Mouse (Mus musculus): ENCODE measurements around the gene Kcnq1. TPM values are rescaled to one million over a fixed set of nuclear protein-coding genes. Genes with fewer than 3 reads are reported as not detected.

Kcnq1 gene
- total and polyA plus RNA-seq, 3 experiments, result not detected

DNA sequence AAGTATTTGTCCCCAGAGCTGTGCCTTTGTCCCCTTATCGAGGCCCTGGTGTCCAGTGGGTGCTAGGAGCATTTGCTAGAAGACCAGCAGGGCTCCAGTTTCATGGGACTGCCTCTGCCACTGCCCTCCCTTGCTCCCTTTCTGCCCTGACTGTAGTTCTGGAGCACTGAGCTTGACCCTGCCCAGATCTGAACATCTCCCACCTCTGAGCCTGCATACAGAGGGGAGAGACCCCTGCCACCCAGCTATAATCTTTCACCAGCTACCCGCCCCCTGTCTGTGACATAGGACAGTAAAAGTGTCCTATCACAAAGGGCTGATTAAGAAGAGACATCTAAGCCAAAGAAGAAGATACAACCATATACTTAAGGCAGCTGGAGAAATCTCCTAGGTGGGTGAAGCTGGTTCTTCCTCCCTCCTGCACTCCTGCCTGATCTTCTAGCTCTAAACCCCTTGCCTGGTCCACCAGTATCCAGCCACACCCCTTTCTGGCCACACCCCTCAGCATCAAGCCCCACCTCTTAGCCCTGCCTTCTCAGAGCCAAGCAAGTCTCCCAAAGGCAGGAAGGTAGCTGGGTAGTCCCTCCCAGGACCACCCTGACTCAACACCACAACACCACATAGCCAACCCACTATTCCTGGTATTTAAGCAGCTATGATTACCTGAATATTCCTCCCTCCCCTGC, 322.8 kb downstream of the Kcnq1 start:
- H3K4me1 ChIP-seq (ENCODE audit: control insufficient read depth in 1 of 2, insufficient read depth in 2 of 2), result no peaks in the 10 kb centered on the region
- H3K27me3 ChIP-seq (replicated peaks), result peaks cover 91% of the 10 kb centered on the region
- H3K27ac ChIP-seq (ENCODE audit: insufficient read depth, low read depth), result no peak overlapping the region
- no peak overlapping the region for H3K4me2 ChIP-seq (ENCODE audit: insufficient read depth, low read depth, poor library complexity, severe bottlenecking)
- dilution Hi-C loops (cut with MboI; ENCODE audit: extremely low pct_ligation_motif_present, extremely low pct_unique_long_range_greater_than_20kb, low sequenced_read_pairs), result no loop called here
- in situ Hi-C loops (cut with MboI; ENCODE audit: low pct_ligation_motif_present, low pct_unique_long_range_greater_than_20kb, low sequenced_read_pairs), result no loop called here
- H3K9me3 ChIP-seq (replicated peaks; ENCODE audit: low read length), result no peaks in the 10 kb centered on the region
- no peak for DNase-seq (ENCODE audit: extremely low read depth)
- H3K9ac ChIP-seq (ENCODE audit: insufficient read depth, low read depth), result no peak overlapping the region
- TF ChIP-seq MAX (IDR thresholded peaks at IDR 0.05; ENCODE audit: low read length) (no peak), E2F4 (IDR thresholded peaks at IDR 0.05; ENCODE audit: insufficient replicate concordance, low read depth, low read length) (no peak), ZNF384 (IDR thresholded peaks at IDR 0.05; ENCODE audit: low read depth, low read length) (no peak), NRF1 (IDR thresholded peaks at IDR 0.05; ENCODE audit: low read depth, low read length) (no peak), USF2 (conservative IDR thresholded peaks at IDR 0.05; ENCODE audit: low read depth, low read length) (no peak), NELFE (IDR thresholded peaks at IDR 0.05; ENCODE audit: low read depth, low read length) (no peak)
- H3K36me3 ChIP-seq (replicated peaks in 1 of 2; ENCODE audit: control insufficient read depth in 1 of 2, insufficient read depth in 1 of 2, low read length in 1 of 2), result no peaks in the 10 kb centered on the region
- no peaks in the 10 kb centered on the region for H3K79me2 ChIP-seq (replicated peaks; ENCODE audit: control insufficient read depth, extremely low read depth, insufficient read depth, poor library complexity, severe bottlenecking)
- H3K4me3 ChIP-seq (replicated peaks in 1 of 3; ENCODE audit: low read depth in 2 of 3, low read length in 2 of 3, poor library complexity in 1 of 3), result no peak overlapping the region

DNA sequence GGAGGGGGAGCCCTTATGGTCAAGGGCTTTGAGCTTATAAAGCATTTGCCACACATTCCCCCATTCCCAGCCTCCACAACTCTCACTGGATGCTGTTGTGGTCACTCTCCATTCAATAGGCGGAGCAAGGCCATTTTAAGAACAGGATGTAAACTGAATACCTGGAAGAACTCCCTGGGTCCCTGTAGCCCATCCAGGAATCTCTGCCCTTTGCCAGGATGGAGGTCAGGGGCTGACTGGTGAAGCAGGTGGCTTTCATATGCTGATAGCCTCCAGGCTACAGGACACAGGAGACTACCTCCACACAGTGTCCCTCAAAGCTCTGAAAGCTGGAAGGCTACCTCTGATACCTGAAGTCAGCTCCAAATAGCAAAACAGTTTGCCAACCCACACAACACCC, 326.5 kb downstream of the Kcnq1 start:
- 0 out of 4 replicates have a peak, but pooled peaks cover 0 to 6% of the 10 kb centered on the region in 2 experiments for H3K4me1 ChIP-seq (ENCODE audit: control insufficient read depth in 1 of 2, insufficient read depth in 2 of 2)
- H3K4me3 ChIP-seq (replicated peaks in 1 of 3; ENCODE audit: low read depth in 2 of 3, low read length in 2 of 3, poor library complexity in 1 of 3), result no peak overlapping the region
- dilution Hi-C loops (cut with MboI; ENCODE audit: extremely low pct_ligation_motif_present, extremely low pct_unique_long_range_greater_than_20kb, low sequenced_read_pairs), result no loop called here
- H3K9ac ChIP-seq (ENCODE audit: insufficient read depth, low read depth), result no peak overlapping the region
- DNase-seq (ENCODE audit: extremely low read depth), result no peak
- H3K9me3 ChIP-seq (replicated peaks; ENCODE audit: low read length), result no peaks in the 10 kb centered on the region
- no peak overlapping the region for H3K4me2 ChIP-seq (ENCODE audit: insufficient read depth, low read depth, poor library complexity, severe bottlenecking)
- no peak overlapping the region for H3K27ac ChIP-seq (ENCODE audit: insufficient read depth, low read depth)
- H3K79me2 ChIP-seq (replicated peaks; ENCODE audit: control insufficient read depth, extremely low read depth, insufficient read depth, poor library complexity, severe bottlenecking), result no peaks in the 10 kb centered on the region
- H3K27me3 ChIP-seq (replicated peaks), result peaks cover 88% of the 10 kb centered on the region
- TF ChIP-seq POLR2A (IDR thresholded peaks at IDR 0.05; ENCODE audit: low read depth, low read length), result no peak
- TF ChIP-seq POLR2AphosphoS2 (IDR thresholded peaks at IDR 0.05; ENCODE audit: low read depth, low read length), result no peak
- no peak for TF ChIP-seq HCFC1 (IDR thresholded peaks at IDR 0.05; ENCODE audit: low read depth, low read length)
- TF ChIP-seq EP300 (IDR thresholded peaks at IDR 0.05; ENCODE audit: low read length), result no peak
- no peak for TF ChIP-seq SIN3A (IDR thresholded peaks at IDR 0.05; ENCODE audit: low read length)
- no peak for TF ChIP-seq GABPA (IDR thresholded peaks at IDR 0.05; ENCODE audit: insufficient replicate concordance, low read depth, low read length)
- no peak for TF ChIP-seq USF1 (IDR thresholded peaks at IDR 0.05; ENCODE audit: low read depth, low read length)
- in situ Hi-C loops (cut with MboI; ENCODE audit: low pct_ligation_motif_present, low pct_unique_long_range_greater_than_20kb, low sequenced_read_pairs), result no loop called here
- H3K36me3 ChIP-seq (replicated peaks in 1 of 2; ENCODE audit: control insufficient read depth in 1 of 2, insufficient read depth in 1 of 2, low read length in 1 of 2), result no peaks in the 10 kb centered on the region

DNA sequence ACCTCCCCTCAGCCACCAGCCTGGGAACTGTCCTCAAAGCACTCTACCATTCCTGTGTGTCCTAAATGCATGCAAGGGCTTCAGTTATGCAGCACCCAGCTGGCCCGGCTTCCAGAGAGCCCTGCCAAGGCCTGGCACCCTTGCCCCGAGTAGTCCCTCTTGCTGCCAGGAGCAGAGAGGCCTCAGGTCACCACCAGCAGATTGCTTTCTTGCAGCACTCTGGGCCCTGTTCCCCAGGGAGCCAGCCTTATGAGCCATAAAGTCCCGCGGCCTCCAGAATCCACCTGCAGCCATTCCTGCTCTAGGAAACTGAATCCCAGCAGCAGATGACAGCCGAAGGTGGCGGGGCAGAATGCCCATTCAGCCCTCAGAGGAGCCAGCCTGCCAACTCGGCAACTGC, 327.2 kb downstream of the Kcnq1 start:
- Histone ChIP-seq H3K4me1 (ENCODE audit: control insufficient read depth in 1 of 2, insufficient read depth in 2 of 2) (0 out of 4 replicates have a peak, but pooled peaks cover 0 to 6% of the 10 kb centered on the region in 2 experiments), H3K27me3 (replicated peaks) (peaks cover 81% of the 10 kb centered on the region), H3K36me3 (replicated peaks in 1 of 2; ENCODE audit: control insufficient read depth in 1 of 2, insufficient read depth in 1 of 2, low read length in 1 of 2) (no peaks in the 10 kb centered on the region), H3K4me3 (replicated peaks in 1 of 3; ENCODE audit: low read depth in 2 of 3, low read length in 2 of 3, poor library complexity in 1 of 3) (no peak overlapping the region), H3K9me3 (replicated peaks; ENCODE audit: low read length) (no peaks in the 10 kb centered on the region), H3K9ac (ENCODE audit: insufficient read depth, low read depth) (no peak overlapping the region), H3K79me2 (replicated peaks; ENCODE audit: control insufficient read depth, extremely low read depth, insufficient read depth, poor library complexity, severe bottlenecking) (no peaks in the 10 kb centered on the region), H3K4me2 (ENCODE audit: insufficient read depth, low read depth, poor library complexity, severe bottlenecking) (no peak overlapping the region), H3K27ac (ENCODE audit: insufficient read depth, low read depth) (no peak overlapping the region)
- in situ Hi-C loops (cut with MboI; ENCODE audit: low pct_ligation_motif_present, low pct_unique_long_range_greater_than_20kb, low sequenced_read_pairs) (no loop called here), dilution Hi-C loops (cut with MboI; ENCODE audit: extremely low pct_ligation_motif_present, extremely low pct_unique_long_range_greater_than_20kb, low sequenced_read_pairs) (no loop called here)
- no peak for DNase-seq (ENCODE audit: extremely low read depth)
- TF ChIP-seq USF1 (IDR thresholded peaks at IDR 0.05; ENCODE audit: low read depth, low read length) (no peak), ZC3H11A (IDR thresholded peaks at IDR 0.05; ENCODE audit: low read depth, low read length) (no peak), POLR2A (IDR thresholded peaks at IDR 0.05; ENCODE audit: low read depth, low read length) (no peak), SMC3 (IDR thresholded peaks at IDR 0.05; ENCODE audit: low read depth, low read length) (no peak), RCOR1 (conservative IDR thresholded peaks at IDR 0.05; ENCODE audit: low read depth, low read length) (no peak), TCF12 (IDR thresholded peaks at IDR 0.05; ENCODE audit: low read depth, low read length) (no peak), EP300 (IDR thresholded peaks at IDR 0.05; ENCODE audit: low read length) (no peak), CHD1 (IDR thresholded peaks at IDR 0.05; ENCODE audit: low read depth, low read length) (no peak), MAZ (IDR thresholded peaks at IDR 0.05; ENCODE audit: low read depth, low read length) (no peak), MEF2A (IDR thresholded peaks at IDR 0.05; ENCODE audit: borderline replicate concordance, low read depth, low read length) (no peak), ZKSCAN1 (IDR thresholded peaks at IDR 0.05; ENCODE audit: borderline replicate concordance, low read depth, low read length) (no peak), RAD21 (IDR thresholded peaks at IDR 0.05; ENCODE audit: low read depth, low read length) (no peak), TBP (conservative IDR thresholded peaks at IDR 0.05; ENCODE audit: low read depth, low read length) (no peak)
